ENCODE assay signal across 10 mouse cellular contexts in the genomic region with DNA sequence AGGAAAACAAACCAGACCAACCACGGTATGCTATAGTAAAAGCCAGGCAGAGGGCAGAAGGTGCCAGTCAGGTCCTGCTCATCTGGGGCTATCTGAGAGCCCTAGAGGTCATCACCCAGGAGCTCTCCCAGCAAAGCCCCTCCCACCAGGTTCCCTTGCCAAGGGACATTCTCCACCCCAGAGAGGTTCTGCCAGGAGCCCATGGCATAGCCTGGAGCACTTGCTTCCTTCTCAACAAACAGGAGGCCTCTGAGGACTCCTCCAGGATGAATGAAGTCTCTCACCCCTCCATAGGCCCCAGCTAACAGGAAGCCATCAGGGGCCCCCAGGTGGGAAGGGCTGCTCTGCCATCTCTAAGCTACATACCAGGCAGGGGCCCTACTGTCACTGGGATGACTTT.
A peak's percentile ranks its signal among the peaks of the same experiment; 100 is the strongest.
DNase-seq lines count a peak whose midpoint lies in the region; ATAC-seq and TF ChIP-seq lines count a peak whose summit lies in the region.
"Had no signal": no experiment of that assay in that cellular context is flagged by ENCODE, and none has a peak within 500 bp of the region (broad histone marks: within the 10 kb centered on the region; RNA-seq: fewer than 3 reads in every experiment).

No protein-coding gene starts in this region.

- H3K9ac ChIP-seq in hindbrain, embryonic 11.5 days (ENCODE audit: low read depth, low read length): no peak overlapping the region
- H3K9ac ChIP-seq in MEL (ENCODE audit: control insufficient read depth, low read depth, low read length, poor library complexity, severe bottlenecking): peak overlapping the region; percentile 66
- H3K9ac ChIP-seq in embryonic facial prominence, embryonic 13.5 days: 0 out of 2 replicates have a peak overlapping the region, but pooled peaks have one; percentile 2
- no peak overlapping the region for H3K9ac ChIP-seq in lung, postnatal 0 days (replicated peaks; ENCODE audit: low read depth)
- no peak overlapping the region for H3K9ac ChIP-seq in midbrain, postnatal 0 days (replicated peaks; ENCODE audit: low read length, poor library complexity, severe bottlenecking)
- H3K9ac ChIP-seq: forebrain, embryonic 15.5 days had no signal

- TF ChIP-seq POLR2A in MEL (IDR thresholded peaks at IDR 0.05; ENCODE audit: control insufficient read depth in 1 of 2, insufficient read depth in 1 of 2, low read depth in 1 of 2, low read length in 2 of 2, poor library complexity in 1 of 2): no peak; a peak in 1 of 4 replicates

- H3K4me1 ChIP-seq in hindbrain, embryonic 10.5 days (replicated peaks): peaks cover 57% of the 10 kb centered on the region
- H3K4me1 ChIP-seq in hindbrain, embryonic 11.5 days (replicated peaks; ENCODE audit: control insufficient read depth, insufficient read depth, low read length): no peaks in the 10 kb centered on the region; the same call in 1 of the 2 replicates
- H3K4me1 ChIP-seq in MEL (ENCODE audit: control insufficient read depth in 1 of 2, insufficient read depth in 2 of 2, low read length in 2 of 2): peaks cover 19 to 78% of the 10 kb centered on the region in 2 experiments
- peaks cover 34% of the 10 kb centered on the region for H3K4me1 ChIP-seq in embryonic facial prominence, embryonic 13.5 days
- H3K4me1 ChIP-seq in lung, postnatal 0 days (ENCODE audit: insufficient read depth, low read depth, low read length): peaks cover 6% of the 10 kb centered on the region; the same call in 1 of the 2 replicates
- no peaks in the 10 kb centered on the region for H3K4me1 ChIP-seq in midbrain, postnatal 0 days (ENCODE audit: insufficient read depth, low read length)

- peaks cover 9% of the 10 kb centered on the region for H3K79me2 ChIP-seq in MEL (ENCODE audit: control insufficient read depth, insufficient read depth, low read length, poor library complexity)

- ATAC-seq in hindbrain, embryonic 11.5 days (ENCODE audit: low FRiP score): no peak
- ATAC-seq in embryonic facial prominence, embryonic 13.5 days (ENCODE audit: insufficient number of reproducible peaks, insufficient read depth, low FRiP score, low TSS enrichment, low read depth): no peak
- no peak for ATAC-seq in lung, postnatal 0 days
- ATAC-seq in midbrain, postnatal 0 days (ENCODE audit: low FRiP score): no peak
- ATAC-seq: forebrain, embryonic 15.5 days had no signal

- DNase-seq in hindbrain, embryonic 10.5 days (ENCODE audit: low spot score): no peak
- DNase-seq in hindbrain, embryonic 11.5 days (ENCODE audit: low spot score): no peak
- peak; percentile 56 for DNase-seq in MEL (ENCODE audit: low read depth, low spot score)
- no peak for DNase-seq in lung, postnatal 0 days (ENCODE audit: low spot score)
- no peak for DNase-seq in cerebellum, adult 9-10 months
- DNase-seq in midbrain, postnatal 0 days (ENCODE audit: low spot score): no peak
- DNase-seq in cerebellum, postnatal 4 days (ENCODE audit: low spot score in 2 of 2): no peak
- DNase-seq: cerebellum, adult 11-12 months had no signal

- no peak for TF ChIP-seq CTCF in MEL (IDR thresholded peaks at IDR 0.05 in 2 of 3, conservative IDR thresholded peaks at IDR 0.05 in 1 of 3; ENCODE audit: control insufficient read depth in 1 of 3, insufficient read depth in 1 of 3, low read depth in 2 of 3, low read length in 3 of 3, poor library complexity in 1 of 3, severe bottlenecking in 1 of 3)
- TF ChIP-seq CTCF in lung, postnatal 0 days (IDR thresholded peaks at IDR 0.05): no peak
- no peak for TF ChIP-seq CTCF in midbrain, postnatal 0 days (IDR thresholded peaks at IDR 0.05)

- peak overlapping the region; percentile 72; the same call in 1 of the 2 replicates for H3K27ac ChIP-seq in hindbrain, embryonic 10.5 days
- H3K27ac ChIP-seq in hindbrain, embryonic 11.5 days (ENCODE audit: low read depth, low read length): no peak overlapping the region
- peak overlapping the region; percentile 93 for H3K27ac ChIP-seq in MEL (ENCODE audit: control insufficient read depth, low read depth, low read length)
- H3K27ac ChIP-seq in embryonic facial prominence, embryonic 13.5 days: 0 out of 2 replicates have a peak overlapping the region, but pooled peaks have one; percentile 28
- H3K27ac ChIP-seq in lung, postnatal 0 days (ENCODE audit: low read length): 0 out of 2 replicates have a peak overlapping the region, but pooled peaks have one; percentile 26
- no peak overlapping the region for H3K27ac ChIP-seq in midbrain, postnatal 0 days (ENCODE audit: low read depth, low read length)
- H3K27ac ChIP-seq: forebrain, embryonic 15.5 days had no signal

- TF ChIP-seq RAD21 in MEL (IDR thresholded peaks at IDR 0.05; ENCODE audit: low read depth, low read length): no peak

- no peaks in the 10 kb centered on the region for H3K36me3 ChIP-seq in hindbrain, embryonic 10.5 days
- no peaks in the 10 kb centered on the region for H3K36me3 ChIP-seq in hindbrain, embryonic 11.5 days (ENCODE audit: control insufficient read depth, insufficient read depth, low read length)
- peaks cover 0 to 59% of the 10 kb centered on the region in 2 experiments; a peak in 2 of 4 replicates for H3K36me3 ChIP-seq in MEL (ENCODE audit: control insufficient read depth in 1 of 2, insufficient read depth in 2 of 2, low read length in 2 of 2)
- no peaks in the 10 kb centered on the region for H3K36me3 ChIP-seq in embryonic facial prominence, embryonic 13.5 days
- no peaks in the 10 kb centered on the region for H3K36me3 ChIP-seq in lung, postnatal 0 days (ENCODE audit: insufficient read depth, low read length)
- no peaks in the 10 kb centered on the region for H3K36me3 ChIP-seq in midbrain, postnatal 0 days (ENCODE audit: insufficient read depth, low read length)
- H3K36me3 ChIP-seq: forebrain, embryonic 15.5 days had no signal

- no peak overlapping the region for H3K4me3 ChIP-seq in hindbrain, embryonic 10.5 days
- H3K4me3 ChIP-seq in hindbrain, embryonic 11.5 days (ENCODE audit: low read depth, low read length): no peak overlapping the region
- H3K4me3 ChIP-seq in MEL (ENCODE audit: control insufficient read depth in 1 of 2, insufficient read depth in 1 of 2, low read depth in 2 of 2, low read length in 2 of 2): no peak overlapping the region
- H3K4me3 ChIP-seq in embryonic facial prominence, embryonic 13.5 days: no peak overlapping the region
- H3K4me3 ChIP-seq in lung, postnatal 0 days (ENCODE audit: low read depth, low read length): no peak overlapping the region
- no peak overlapping the region for H3K4me3 ChIP-seq in midbrain, postnatal 0 days (ENCODE audit: low read depth, low read length)
- H3K4me3 ChIP-seq: forebrain, embryonic 15.5 days had no signal

- H3K27me3 ChIP-seq in hindbrain, embryonic 10.5 days (ENCODE audit: insufficient read depth, poor library complexity, severe bottlenecking): no peaks in the 10 kb centered on the region
- H3K27me3 ChIP-seq in hindbrain, embryonic 11.5 days (ENCODE audit: control insufficient read depth, insufficient read depth, low read length): no peaks in the 10 kb centered on the region
- no peaks in the 10 kb centered on the region for H3K27me3 ChIP-seq in MEL (ENCODE audit: control insufficient read depth in 1 of 2, insufficient read depth in 2 of 2, low read length in 2 of 2)
- H3K27me3 ChIP-seq in embryonic facial prominence, embryonic 13.5 days: no peaks in the 10 kb centered on the region
- no peaks in the 10 kb centered on the region for H3K27me3 ChIP-seq in lung, postnatal 0 days (replicated peaks; ENCODE audit: insufficient read depth, low read length)
- no peaks in the 10 kb centered on the region for H3K27me3 ChIP-seq in midbrain, postnatal 0 days (ENCODE audit: insufficient read depth, low read length)
- H3K27me3 ChIP-seq: forebrain, embryonic 15.5 days had no signal

- 77% methylated on average over 1 of the region's 1 CpGs for WGBS in hindbrain, embryonic 10.5 days
- WGBS in hindbrain, embryonic 11.5 days: 58% methylated on average over 1 of the region's 1 CpGs
- WGBS in embryonic facial prominence, embryonic 13.5 days: 65% methylated on average over 1 of the region's 1 CpGs
- 22% methylated on average over 1 of the region's 1 CpGs for WGBS in lung, postnatal 0 days
- 79% methylated on average over 1 of the region's 1 CpGs for whole genome bisulfite sequencing in midbrain, postnatal 0 days

- H3K9me3 ChIP-seq in hindbrain, embryonic 10.5 days: no peaks in the 10 kb centered on the region
- no peaks in the 10 kb centered on the region for H3K9me3 ChIP-seq in hindbrain, embryonic 11.5 days (ENCODE audit: control insufficient read depth, low read length)
- no peaks in the 10 kb centered on the region for H3K9me3 ChIP-seq in MEL (replicated peaks; ENCODE audit: insufficient read depth, low read length)
- H3K9me3 ChIP-seq in embryonic facial prominence, embryonic 13.5 days: no peaks in the 10 kb centered on the region
- no peaks in the 10 kb centered on the region for H3K9me3 ChIP-seq in lung, postnatal 0 days (ENCODE audit: low read length)
- no peaks in the 10 kb centered on the region for H3K9me3 ChIP-seq in midbrain, postnatal 0 days (ENCODE audit: low read length)
- H3K9me3 ChIP-seq: forebrain, embryonic 15.5 days had no signal

- H3K4me2 ChIP-seq in hindbrain, embryonic 11.5 days (replicated peaks; ENCODE audit: low read depth, low read length): no peak overlapping the region
- no peak overlapping the region for H3K4me2 ChIP-seq in embryonic facial prominence, embryonic 13.5 days
- H3K4me2 ChIP-seq in lung, postnatal 0 days (replicated peaks; ENCODE audit: low read depth, low read length): no peak overlapping the region
- H3K4me2 ChIP-seq in midbrain, postnatal 0 days (ENCODE audit: low read depth, low read length, poor library complexity, severe bottlenecking): no peak overlapping the region
- H3K4me2 ChIP-seq: forebrain, embryonic 15.5 days had no signal

- TF ChIP-seq EP300 in MEL (IDR thresholded peaks at IDR 0.05; ENCODE audit: low read depth in 1 of 2, low read length in 2 of 2): no peak
- no peak for TF ChIP-seq EP300 in lung, postnatal 0 days (IDR thresholded peaks at IDR 0.05)

TF ChIP-seq in MEL, 35 proteins besides CTCF, POLR2A, EP300 and RAD21 (continues in another document):
- no peak for TF ChIP-seq JUND (IDR thresholded peaks at IDR 0.05; ENCODE audit: low read depth, low read length)
- TF ChIP-seq MAZ (IDR thresholded peaks at IDR 0.05; ENCODE audit: low read depth, low read length): no peak
- TF ChIP-seq CHD1 (IDR thresholded peaks at IDR 0.05; ENCODE audit: low read depth, low read length): no peak
- TF ChIP-seq NELFE (IDR thresholded peaks at IDR 0.05; ENCODE audit: low read depth, low read length): no peak
- no peak for TF ChIP-seq ETS1 (IDR thresholded peaks at IDR 0.05; ENCODE audit: low read depth, low read length)
- TF ChIP-seq E2F4 (IDR thresholded peaks at IDR 0.05; ENCODE audit: borderline replicate concordance, low read depth, low read length): no peak
- TF ChIP-seq ZNF384 (IDR thresholded peaks at IDR 0.05; ENCODE audit: low read depth, low read length): no peak
- no peak for TF ChIP-seq GABPA (IDR thresholded peaks at IDR 0.05; ENCODE audit: low read depth, low read length)
- no peak for TF ChIP-seq MYB (IDR thresholded peaks at IDR 0.05; ENCODE audit: low read depth, low read length)
- no peak for TF ChIP-seq GATA1 (IDR thresholded peaks at IDR 0.05; ENCODE audit: low read depth, low read length)
- no peak for TF ChIP-seq MEF2A (IDR thresholded peaks at IDR 0.05; ENCODE audit: extremely low read depth, insufficient replicate concordance, low read depth, low read length, poor library complexity, severe bottlenecking)
- no peak for TF ChIP-seq MAX (IDR thresholded peaks at IDR 0.05; ENCODE audit: low read length)

Comparison
In these comparisons a context has a peak if more than half of its experiments do, and no peak if none do; other contexts are left out.
1. H3K27ac ChIP-seq: peak in hindbrain, embryonic 10.5 days (single experiment), MEL (single experiment), embryonic facial prominence, embryonic 13.5 days (single experiment) and lung, postnatal 0 days (single experiment); none in hindbrain, embryonic 11.5 days (single experiment) and midbrain, postnatal 0 days (single experiment).
2. H3K9ac ChIP-seq: peak in MEL (single experiment) and embryonic facial prominence, embryonic 13.5 days (single experiment); none in hindbrain, embryonic 11.5 days (single experiment), lung, postnatal 0 days (single experiment) and midbrain, postnatal 0 days (single experiment).